Mouse (Mus musculus): ENCODE measurements at regions not wholly inside any gene's neighbourhood (a gene's known extent, or its start where the extent isn't known, plus 50 kb on each side); places are given as distances from the start of the nearest gene placed in this dataset.

DNA sequence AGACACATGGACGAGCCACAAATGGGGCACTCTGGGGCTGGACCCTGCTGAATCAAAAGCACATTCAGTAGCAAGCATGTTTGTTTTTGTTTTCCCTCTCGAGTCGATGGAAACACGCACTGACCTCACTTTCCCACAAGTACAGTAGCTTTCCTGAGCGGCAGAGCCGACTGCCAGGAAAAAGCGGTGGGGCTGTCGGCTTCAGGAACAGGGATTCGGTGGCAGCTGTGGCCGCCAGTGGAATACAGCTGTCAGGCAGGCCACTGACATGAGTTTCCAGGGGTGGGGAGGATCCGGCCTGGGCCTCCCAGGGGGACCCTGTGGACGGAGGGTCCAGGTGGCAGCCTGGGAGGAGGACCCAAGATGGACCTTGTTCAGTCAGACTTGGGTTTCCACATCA, 157.0 kb downstream of the Fgf18 start:
- DNase-seq (ENCODE audit: low read depth, low spot score), result no peak

DNA sequence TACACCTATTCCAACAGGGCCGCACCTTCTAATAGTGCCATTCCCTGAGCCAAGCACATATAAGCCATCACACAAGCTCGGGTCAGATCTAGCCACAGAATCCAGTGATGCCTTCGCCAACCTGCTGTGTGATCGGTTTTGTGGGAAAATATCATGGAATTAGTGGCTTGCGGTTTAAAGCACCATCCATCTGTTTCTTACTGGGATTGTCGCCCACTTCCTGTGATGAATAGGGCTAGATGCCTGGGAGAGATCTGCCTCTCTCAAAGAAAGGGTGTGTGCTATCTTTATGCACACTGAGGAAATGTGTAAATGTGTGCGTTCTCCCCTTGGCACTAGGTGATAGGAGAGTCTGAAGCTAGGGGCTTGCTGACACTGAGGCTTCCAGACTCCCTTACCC, 154.5 kb upstream of the Smim23 start:
- no peak for DNase-seq (ENCODE audit: low read depth, low spot score)

DNA sequence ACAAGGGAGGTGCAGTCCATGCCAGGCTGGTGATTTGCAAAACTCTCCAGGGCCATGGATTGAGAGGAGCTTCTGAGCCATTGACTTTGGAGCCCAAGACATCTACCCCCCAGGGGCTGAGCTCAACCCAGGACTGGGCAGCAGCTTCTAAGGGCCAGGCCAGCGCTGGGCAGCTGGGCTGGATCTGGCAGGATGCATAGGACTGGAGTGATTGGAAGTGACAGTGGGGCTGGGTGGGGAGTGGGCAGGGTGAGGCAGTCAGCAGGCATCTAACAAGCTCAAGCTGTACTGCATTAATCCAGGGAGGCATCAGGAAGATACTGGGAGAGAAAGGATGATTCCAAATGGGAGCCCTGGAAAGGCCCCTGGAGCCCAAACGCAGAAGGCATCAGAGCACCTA, 152.2 kb upstream of the Smim23 start:
- no peak for DNase-seq (ENCODE audit: low read depth, low spot score)

DNA sequence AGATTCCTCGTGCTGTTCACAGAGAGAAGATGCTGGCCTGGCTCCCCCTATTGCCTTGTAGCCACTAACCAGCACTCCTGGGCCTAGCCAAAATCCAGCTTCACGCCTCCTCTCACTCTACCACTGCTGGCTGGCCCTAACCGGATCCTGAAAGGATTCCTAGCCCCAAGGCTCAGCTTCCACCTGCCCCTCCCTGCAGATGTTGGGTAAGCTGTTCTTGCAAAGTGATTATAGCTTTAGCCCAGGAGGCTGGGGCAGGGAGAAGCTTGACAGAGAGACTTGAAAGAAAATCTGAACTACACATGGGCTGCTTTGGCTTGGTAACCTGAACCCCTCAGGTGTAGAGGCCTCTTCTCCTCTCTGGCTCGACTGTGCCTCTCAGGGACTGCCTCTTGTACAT, 149.0 kb upstream of the Smim23 start:
- DNase-seq (ENCODE audit: low read depth, low spot score), result no peak

DNA sequence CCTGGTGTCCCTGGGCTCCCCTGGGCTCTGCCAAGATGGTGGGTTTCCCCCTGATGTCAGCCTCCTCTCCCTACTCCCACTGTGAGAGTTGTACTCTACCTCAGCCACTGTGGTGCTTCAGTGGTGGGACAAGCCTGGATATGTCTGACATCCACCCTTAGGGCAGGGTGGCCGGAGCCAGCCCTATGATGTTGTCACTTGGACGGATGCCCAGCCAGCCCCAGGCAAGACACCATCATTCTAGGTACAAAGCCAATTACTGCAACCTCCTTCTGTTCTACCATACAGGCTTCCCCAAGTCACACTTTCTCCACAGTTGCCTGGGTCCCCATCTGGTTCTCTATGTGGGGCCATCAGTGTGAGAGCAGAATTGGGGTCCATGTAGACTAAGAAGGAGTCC, 141.0 kb upstream of the Smim23 start:
- no peak for DNase-seq (ENCODE audit: low read depth, low spot score)

DNA sequence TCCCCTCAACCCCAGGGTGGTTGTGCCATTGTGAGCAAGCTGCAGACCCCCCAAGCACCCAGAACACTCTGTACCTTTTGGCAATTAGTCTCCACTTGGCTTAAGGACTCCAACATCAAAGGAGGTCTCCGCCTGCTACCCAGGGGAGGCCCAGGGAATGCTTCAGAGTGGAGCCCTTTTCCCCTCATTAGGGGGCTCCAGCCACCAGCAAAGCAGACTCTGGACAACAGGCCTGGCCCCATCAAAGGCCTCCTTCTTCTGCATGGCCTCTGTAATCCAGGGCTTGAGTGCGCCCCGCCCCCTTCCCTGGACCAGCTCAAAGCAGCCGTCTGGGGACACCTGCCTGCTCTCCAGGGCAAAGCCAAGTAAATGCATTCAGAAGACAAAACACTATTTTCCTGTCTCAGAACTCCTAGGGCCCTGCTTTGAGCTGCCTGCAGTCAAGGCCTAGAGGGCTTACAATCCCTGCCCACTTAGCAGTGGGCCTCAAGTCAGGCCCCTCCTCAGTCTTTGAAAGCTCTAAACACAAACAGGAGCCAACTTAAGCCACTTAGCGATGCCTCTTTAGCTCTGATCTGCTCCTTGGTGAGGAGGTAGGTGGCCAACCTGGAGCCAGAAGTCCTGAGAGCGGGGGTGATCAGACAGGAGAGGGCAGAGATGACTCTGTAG, 139.4 kb upstream of the Smim23 start:
- DNase-seq (ENCODE audit: low read depth, low spot score), result no peak

DNA sequence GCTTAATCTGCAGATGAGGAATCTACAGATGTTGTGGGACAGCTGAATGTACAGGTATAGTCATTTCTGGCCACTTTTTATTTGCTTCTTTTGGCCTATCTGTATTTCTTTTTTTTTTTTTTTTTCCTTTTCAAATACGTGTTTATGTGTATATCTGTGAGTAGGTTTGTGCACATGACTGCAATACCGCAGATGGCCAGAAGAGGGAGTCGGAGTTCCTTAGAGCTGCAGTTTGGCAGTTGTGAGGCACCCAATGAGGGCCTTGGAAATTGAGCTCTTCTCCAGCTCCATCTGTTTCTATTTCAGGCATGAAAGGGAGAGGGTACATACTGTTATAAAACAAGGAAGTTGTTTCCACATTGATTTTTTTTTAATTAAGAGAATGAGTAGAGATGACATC, 137.2 kb upstream of the Smim23 start:
- DNase-seq (ENCODE audit: low read depth, low spot score), result peak; percentile 36

DNA sequence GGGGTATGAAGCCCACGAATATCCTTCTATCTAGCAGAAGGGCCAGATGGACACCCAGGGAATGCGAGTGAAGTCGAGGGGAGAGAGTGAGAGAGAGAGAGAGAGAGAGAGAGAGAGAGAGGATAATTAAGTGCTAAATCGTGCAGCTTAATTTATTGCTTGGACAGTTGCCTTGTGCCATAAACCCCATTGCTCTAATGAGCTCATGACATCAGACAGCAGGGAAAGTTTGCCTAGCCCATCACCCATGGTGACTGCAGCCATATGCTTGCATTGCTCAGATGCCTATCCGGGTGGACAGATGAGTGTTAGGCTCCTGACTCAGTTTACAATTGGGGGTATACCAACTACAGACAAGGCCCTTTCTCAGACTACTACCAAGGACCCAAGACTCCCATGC, 134.6 kb upstream of the Smim23 start:
- DNase-seq (ENCODE audit: low read depth, low spot score), result no peak

DNA sequence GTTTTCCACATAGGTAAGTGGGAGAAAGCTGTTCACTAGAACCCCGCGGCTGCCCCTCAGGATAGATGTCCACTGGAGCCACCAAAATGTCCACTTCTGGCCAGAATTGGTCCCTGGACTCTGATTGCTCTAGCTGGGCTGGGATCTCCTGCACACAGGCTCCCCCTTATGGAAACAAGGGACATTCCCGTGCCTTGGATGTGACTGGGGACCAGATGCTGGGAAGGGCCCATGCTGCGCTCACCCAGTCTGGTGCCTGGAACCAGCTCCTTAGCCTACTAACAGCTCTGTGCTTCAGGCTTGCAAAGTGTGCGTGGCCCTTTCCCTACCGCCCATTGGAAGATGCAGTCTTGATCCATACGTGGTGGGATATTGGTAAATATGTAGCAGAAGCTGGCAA, 132.6 kb upstream of the Smim23 start:
- DNase-seq (ENCODE audit: low read depth, low spot score), result peak; percentile 53

DNA sequence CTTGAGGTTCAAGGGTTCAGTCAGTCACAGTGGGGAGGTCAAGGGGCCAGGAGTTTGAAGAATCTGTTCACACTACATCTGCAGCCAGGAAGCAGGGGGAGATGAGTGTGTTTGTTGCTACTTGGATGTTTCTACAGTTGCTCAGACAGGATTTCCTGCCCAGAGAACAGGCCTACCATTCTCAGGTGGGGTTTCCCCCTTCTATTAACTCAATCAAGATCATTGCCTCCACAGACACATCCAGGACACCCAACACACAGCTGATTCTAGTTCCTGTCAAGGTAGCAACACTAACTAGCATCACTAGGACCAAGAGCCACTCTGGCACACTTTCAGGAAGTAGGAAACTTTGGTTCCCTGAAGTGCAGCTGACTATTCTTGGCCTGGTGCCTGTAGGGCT, 127.9 kb upstream of the Smim23 start:
- no peak for DNase-seq (ENCODE audit: low read depth, low spot score)

DNA sequence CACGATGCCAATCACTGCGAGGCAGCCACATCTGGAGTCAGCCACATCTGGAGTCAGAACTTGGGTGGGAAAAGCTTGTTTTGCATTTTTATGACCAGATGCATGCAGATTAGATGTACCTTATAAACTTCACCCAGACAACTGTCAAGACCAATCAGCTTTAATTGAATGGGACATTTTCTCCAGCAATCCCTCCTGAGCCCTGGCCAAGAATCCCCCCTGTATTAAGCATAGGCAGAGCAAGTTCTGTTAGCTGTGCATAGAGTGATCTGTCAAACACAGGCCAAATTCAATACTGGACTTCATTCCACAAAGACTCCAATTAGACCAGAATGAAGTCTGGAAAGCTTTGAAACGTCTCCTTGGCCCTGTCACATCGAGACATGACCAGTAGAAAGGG, 123.7 kb upstream of the Smim23 start:
- no peak for DNase-seq (ENCODE audit: low read depth, low spot score)

DNA sequence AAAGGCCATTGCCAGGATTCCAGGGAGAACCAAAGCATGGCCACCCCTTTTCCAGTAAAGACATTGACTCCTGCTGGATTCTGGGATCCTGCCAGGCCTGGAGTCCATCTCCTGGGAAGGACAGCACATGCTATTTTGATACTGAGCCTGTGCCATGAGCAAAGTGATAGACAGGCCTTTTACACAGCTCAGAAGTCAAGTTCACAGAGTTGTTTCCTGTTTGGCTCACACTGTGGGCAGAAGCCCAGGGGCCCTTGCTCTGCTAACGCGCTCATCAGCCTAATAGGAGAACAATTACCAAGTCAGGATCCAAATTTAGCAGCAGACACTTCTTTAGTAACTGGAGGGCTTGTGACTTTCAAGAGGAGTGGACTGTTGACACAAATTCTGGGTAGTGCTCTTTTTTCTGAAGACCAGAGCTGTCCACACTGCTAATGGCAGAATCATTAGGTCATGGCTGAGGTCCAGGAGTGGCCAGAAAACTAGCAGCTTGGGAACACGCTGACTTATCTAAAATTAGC, 122.1 kb upstream of the Smim23 start:
- DNase-seq (ENCODE audit: low read depth, low spot score), result no peak

DNA sequence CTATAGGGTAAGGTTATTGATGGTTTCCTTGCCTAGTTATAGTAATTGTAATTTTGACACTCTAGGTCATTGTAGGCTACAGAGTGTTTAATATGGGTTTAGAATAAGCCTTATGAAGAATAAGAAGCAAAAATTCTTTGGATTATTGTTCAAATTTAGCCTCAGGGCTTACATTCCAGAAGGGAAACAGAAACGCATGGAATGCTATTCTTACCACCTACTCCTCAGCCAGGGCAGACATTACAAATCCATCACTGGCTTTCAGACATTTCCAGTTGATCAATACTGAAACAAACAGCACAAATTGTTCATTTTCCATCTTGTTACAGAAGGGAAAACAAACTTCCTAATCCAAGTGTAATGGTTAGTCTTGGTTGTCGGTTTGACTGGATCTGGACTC, 120.7 kb upstream of the Smim23 start:
- no peak for DNase-seq (ENCODE audit: low read depth, low spot score)

DNA sequence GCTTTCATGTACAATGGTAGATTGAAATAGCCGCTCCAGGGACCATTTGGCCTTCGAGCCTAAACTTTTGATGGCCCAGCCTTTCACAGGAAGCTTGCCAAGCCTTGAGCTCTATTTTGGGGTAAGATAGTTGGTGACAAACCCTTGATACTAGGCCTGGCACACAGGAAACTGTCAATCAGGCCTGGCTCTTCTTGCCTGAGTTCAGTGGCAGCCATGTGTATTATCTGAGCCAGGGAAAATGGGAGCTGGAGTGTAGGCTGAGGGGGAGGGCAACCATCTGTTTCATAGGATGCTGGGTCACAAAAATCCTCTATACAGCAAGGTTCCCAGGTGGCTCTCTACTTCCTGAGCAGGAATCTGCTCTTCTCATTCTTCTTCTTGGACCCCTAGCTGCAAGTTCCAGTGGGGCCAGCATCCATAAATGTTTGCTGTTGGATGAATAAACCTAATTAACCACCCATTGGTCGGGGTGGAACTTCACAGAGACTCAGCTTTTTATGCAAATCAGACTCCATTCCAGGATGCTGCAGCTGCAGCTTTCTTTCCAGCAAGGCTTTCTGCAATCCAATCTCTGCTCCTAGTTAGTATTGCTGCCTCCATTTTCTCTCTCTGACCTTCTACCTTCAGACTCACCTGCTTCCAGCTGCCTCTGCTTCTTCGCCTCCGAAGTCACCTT, 117.1 kb upstream of the Smim23 start:
- no peak for DNase-seq (ENCODE audit: low read depth, low spot score)

DNA sequence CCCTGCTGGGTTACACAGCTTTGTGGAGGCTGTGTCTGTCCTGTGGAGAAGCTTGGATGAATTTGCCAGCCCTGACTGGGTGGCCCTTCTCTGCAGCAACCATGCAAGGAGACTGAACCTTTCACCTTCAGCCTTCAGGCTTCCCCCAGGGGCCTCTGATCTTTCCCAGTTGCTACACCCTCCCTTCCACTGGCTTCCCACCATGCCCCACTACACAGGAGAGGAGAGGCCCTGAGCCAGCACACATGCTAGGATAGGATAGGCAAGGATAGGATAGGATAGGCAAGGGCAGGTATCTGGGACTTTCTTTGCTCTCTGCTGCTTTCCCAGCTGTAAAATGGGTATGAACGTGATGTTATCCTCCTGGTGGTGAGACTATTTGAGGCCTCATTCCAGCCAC, 114.7 kb upstream of the Smim23 start:
- DNase-seq (ENCODE audit: low read depth, low spot score), result no peak

DNA sequence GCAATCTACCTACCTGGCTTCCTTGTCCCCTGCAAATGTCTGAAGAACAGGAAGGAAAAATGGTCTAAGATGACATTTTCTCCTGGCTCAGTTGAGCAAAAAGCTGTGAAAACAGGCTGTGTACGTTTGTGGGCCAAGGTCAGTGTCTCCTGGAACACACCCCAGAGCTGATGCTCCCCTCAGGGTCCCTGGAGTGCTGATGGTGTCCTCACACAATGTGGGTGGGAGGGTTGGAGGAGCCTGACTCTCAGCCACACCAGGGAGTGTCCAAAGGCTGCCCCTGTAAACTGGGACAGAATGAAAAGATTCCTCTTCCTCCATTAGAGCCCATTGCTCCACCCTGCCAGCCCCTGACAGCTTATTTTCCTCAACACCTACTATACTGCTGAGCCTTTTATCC, 112.8 kb upstream of the Smim23 start:
- no peak for DNase-seq (ENCODE audit: low read depth, low spot score)

DNA sequence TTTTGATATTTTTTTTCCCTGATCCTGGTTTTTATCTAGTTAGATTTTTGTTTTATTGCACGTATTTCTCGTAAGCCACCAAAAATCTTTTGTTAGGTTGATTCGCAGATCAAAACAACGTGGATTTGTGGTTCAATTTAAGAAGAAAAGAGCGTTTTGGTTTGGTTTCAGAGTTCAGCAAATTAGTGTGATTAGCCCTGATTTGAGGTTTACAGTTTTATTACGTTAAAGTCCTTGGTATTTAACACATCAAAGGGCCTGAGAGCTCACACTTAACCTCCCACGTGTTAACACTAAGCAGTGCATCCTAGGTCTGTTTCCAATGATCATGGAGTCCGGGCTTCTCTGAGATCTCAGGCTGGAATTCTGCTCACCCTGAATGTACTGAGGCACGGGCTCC, 107.5 kb upstream of the Smim23 start:
- DNase-seq (ENCODE audit: low read depth, low spot score), result no peak

DNA sequence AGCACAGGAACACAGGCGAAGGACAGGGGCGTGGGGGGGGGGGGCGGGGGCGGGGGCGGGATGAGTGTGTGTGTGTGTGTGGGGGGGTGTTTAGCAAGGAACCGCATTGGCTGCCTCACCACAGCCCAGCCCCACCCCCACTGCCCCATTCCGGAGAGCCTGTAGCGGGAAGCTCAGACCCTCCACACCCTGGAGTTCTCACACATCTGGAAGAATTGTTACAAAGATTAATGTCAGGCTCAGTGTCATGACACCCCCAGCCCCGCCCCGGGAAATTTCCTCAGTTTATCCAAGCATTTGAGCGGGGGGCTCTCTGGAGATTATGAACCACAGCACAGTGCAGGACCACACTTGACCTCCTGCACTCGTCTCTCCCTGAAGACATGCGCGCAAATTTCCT, 106.6 kb upstream of the Smim23 start:
- DNase-seq (ENCODE audit: low read depth, low spot score), result peak; percentile 65

DNA sequence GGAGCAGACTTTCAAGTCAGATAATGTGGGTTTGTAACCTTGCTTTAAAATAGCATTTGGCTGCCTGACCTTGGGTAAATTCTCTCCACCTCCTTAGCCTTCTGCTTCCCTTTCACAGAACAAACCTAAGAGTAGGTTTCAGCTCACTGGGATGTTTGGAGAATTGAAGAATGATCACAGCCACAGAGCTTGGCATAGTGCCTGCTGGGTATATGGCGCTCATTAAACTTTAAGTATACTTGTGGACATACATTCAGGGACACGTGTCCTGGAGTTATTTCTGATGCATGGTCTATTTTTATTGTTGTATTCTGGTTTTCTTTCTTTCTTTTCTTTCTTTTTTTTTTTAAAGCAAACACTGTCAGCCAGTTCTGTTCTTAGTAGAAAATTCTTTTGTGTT, 104.4 kb upstream of the Smim23 start:
- DNase-seq (ENCODE audit: low read depth, low spot score), result no peak

DNA sequence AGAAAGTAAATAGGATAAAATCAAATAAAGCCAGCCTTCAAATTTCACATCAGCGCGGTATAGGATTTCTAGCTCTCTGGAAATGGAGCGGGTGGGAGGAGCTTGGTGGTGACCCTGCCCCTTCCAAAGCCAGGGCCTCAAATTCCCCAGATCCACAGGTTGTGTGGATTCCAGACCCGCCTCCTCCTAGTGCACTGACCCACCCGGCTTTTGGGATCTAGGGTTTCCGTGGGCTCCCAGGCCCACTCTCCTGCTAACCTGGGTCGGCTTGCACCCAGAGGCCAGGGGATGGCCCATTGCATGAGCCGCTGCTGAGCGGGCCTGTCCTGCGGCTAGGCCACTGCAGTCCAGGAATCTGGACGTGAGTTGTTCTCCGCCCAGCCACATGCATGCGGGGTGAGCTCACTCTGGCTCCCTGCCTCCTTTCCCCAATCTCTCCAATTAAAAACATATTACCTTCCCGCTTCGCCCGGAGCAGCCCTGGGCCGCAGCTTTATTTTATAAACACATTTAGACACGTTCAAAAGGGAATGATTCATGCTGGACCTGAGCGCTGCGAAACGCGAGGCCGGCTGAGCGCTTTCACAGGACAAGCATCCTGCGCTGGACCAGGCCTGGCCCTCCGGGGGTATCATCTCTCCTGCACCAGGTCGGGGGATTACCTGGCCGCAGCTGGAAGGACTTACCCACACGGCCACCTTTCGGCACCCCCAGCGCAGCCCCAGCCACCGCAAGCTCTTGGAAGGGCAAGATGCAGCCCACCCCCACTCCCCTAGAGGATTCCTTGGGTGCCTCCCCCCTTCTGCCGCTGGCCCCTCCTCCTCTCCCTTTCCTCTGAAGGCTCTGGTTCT, 101.2 kb upstream of the Smim23 start:
- peak; percentile 63 for DNase-seq (ENCODE audit: low read depth, low spot score)

DNA sequence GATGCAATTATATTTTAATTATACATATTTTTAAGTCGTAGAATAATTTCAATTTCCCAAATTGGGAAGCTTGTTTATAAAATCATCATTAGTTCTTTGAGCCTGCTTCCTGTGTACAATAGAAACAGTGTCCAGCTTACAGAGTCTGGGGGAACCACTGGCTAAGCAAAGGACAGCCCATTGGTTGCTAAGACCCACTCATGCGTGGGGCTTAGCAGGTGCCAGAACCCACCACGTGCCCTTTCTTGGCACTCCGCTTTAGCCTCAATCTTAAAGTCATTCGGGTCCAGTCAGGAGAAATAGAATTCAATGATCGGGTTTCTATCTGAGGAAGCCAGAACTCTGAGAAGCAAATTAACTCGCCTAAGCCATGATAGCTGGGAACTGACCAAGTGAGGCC, 100.5 kb upstream of the Smim23 start:
- no peak for DNase-seq (ENCODE audit: low read depth, low spot score)

DNA sequence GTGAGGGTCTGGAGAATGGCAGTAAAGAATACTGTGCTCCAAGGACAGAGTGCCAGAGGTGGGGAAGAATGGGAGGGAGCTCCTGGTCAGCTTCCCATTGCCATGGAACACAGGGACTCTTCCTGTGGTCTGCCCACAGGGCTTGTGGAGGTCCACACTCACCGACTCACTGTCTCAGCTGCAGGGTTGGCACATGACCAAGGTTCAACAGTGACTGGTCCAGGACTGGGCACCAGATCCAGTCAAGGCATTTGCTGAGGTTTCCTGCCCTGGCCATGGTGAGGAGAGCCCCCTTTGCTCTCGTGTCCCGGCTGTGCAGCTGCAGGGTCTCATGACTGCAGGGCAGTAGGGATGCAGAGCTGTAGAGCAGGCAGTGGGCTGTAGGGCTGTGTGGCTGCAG, 88.7 kb upstream of the Smim23 start:
- no peak for DNase-seq (ENCODE audit: low read depth, low spot score)

DNA sequence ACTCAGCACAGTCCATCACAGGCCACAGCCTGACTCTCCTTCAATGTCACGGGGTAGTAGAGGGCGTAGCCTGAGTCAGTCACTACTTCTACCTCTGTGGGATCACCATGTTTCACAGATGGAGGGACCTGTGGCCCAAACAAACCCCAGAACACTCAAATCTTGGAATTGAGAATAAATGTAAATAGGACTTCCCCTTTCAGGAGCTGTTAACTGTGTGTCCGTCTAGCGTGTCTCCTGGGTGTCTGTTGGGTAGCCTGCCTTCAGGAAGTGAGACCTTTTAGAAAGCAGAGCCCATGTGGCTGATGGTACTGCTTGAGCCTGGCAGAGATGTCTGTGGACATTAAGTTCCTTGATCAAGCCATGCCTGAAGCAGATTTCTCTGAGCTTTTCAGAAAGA, 87.4 kb upstream of the Smim23 start:
- no peak for DNase-seq (ENCODE audit: low read depth, low spot score)
